Mouse (Mus musculus) lung, postnatal 0 days (tissue): ENCODE data around the gene Cdkn1a. TPM values are rescaled to one million over a fixed set of nuclear protein-coding genes. Genes with fewer than 3 reads are reported as not detected.

Experiments used
- ATAC-seq: fragments of 200-750 bp; cut with Nextera tagmentation; 2 replicates; pipeline ENCODE4 v1.8.0; 2017; ENCODE audit warnings: moderate library complexity
- DNase-seq: peaks from one replicate; pipeline ENCODE4 v3.0.0-alpha.2; 2016; ENCODE audit warnings: low spot score
- H3K27ac ChIP-seq: fragments of 300-500 bp; sonication (generic); 2 replicates; pipeline ENCODE4 v1.5.1; 2014; ENCODE audit warnings: antibody characterized with exemption, mild to moderate bottlenecking, low read length, mixed read lengths
- H3K27me3 ChIP-seq: fragments of 300-500 bp; sonication (generic); replicated peaks from 2 replicates; pipeline ENCODE4 v1.6.1; 2014; ENCODE audit warnings: low read length, mixed read lengths; ENCODE audit not compliant: insufficient read depth
- H3K36me3 ChIP-seq: fragments of 300-500 bp; sonication (generic); 2 replicates; pipeline ENCODE4 v1.6.1; 2014; ENCODE audit warnings: low read length, mixed read lengths; ENCODE audit not compliant: insufficient read depth
- H3K4me1 ChIP-seq: fragments of 300-500 bp; sonication (generic); 2 replicates; pipeline ENCODE4 v1.6.1; 2014; ENCODE audit warnings: antibody characterized with exemption, low read depth, low read length, mixed read lengths; ENCODE audit not compliant: insufficient read depth
- H3K4me2 ChIP-seq: fragments of 300-500 bp; sonication (generic); replicated peaks from 2 replicates; pipeline ENCODE4 v1.6.1; 2014; ENCODE audit warnings: low read depth, mild to moderate bottlenecking, low read length, moderate library complexity, mixed read lengths
- H3K4me3 ChIP-seq: fragments of 300-500 bp; sonication (generic); 2 replicates; pipeline ENCODE4 v1.5.1; 2014; ENCODE audit warnings: low read depth, low read length
- H3K9ac ChIP-seq: fragments of 300-500 bp; sonication (generic); replicated peaks from 2 replicates; pipeline ENCODE4 v1.6.1; 2014; ENCODE audit warnings: low read depth, mild to moderate bottlenecking
- H3K9me3 ChIP-seq: fragments of 300-500 bp; sonication (generic); 2 replicates; pipeline ENCODE4 v1.6.1; 2016; ENCODE audit warnings: low read length, mixed read lengths
- CTCF ChIP-seq: IDR thresholded peaks from 2 replicates; pipeline ENCODE4 v1.5.1; 2016; ENCODE audit warnings: antibody characterized with exemption, mild to moderate bottlenecking
- EP300 ChIP-seq: IDR thresholded peaks from 2 replicates; pipeline ENCODE4 v1.6.1; 2016; ENCODE audit warnings: antibody characterized with exemption, mild to moderate bottlenecking, control low read depth
- WGBS: fragments of 180-500 bp; shearing (Covaris S2); extraction: QIAGEN DNeasy Blood & Tissue Kit; methylation state at CpG from one replicate; pipeline ENCODE4 v1.1.7; 2014; 5-methylcytosine and 5-hydroxymethylcytosine counted together
- polyA plus RNA-seq: library from polyadenylated mRNA; unstranded; fragments of >200 nt; fragmentation: Nextera tagmentation; extraction: Ambion mirVana; gene quantifications from 2 replicates; pipeline ENCODE4 v1.2.1, GENCODE M21; 2015

Gene Cdkn1a
- polyA plus RNA-seq, 1 experiment from 2014 or later: 177 TPM

DNA sequence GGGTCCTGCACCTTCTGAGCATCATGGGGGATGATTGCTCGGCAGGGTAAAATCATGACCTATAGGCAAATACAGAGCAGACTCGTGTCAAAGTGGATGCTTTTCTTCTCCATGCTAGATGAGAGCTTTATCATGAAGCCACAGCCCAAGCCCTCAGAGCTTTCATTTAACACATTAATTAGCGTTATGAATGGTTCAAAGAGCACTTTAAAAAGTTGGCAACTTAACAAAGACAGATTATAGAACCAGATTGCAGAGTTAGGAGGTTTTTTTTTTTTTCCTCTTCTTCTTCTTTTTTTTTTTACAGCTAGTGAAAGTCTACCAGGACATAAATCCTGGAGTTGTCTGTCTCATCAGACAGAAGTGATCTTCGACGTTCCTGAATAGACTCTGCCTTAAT lies 38.6 kb downstream of the Cdkn1a start:
- H3K4me3 ChIP-seq: no peak overlapping the region
- no peaks in the 10 kb centered on the region for H3K4me1 ChIP-seq
- no peak overlapping the region for H3K27ac ChIP-seq
- no peaks in the 10 kb centered on the region for H3K9me3 ChIP-seq
- DNase-seq: no peak
- WGBS: 51% methylated on average over 5 of the region's 5 CpGs
- no peak for ATAC-seq
- no peak overlapping the region for H3K4me2 ChIP-seq
- H3K27me3 ChIP-seq: no peaks in the 10 kb centered on the region
- TF ChIP-seq CTCF: no peak
- TF ChIP-seq EP300: no peak
- H3K9ac ChIP-seq: no peak overlapping the region
- H3K36me3 ChIP-seq: no peaks in the 10 kb centered on the region

GRCm38 (mm10) chr17:29135066-29135465 lies 44.3 kb downstream of the Cdkn1a start:
- H3K4me1 ChIP-seq: no peaks in the 10 kb centered on the region
- no peak overlapping the region for H3K4me2 ChIP-seq
- WGBS: 46% methylated on average over 5 of the region's 5 CpGs
- H3K9me3 ChIP-seq: no peaks in the 10 kb centered on the region
- no peak overlapping the region for H3K9ac ChIP-seq
- no peak overlapping the region for H3K27ac ChIP-seq
- no peak overlapping the region for H3K4me3 ChIP-seq
- DNase-seq (no peak), ATAC-seq (no peak)
- no peaks in the 10 kb centered on the region for H3K36me3 ChIP-seq
- TF ChIP-seq CTCF: no peak
- no peak for TF ChIP-seq EP300
- no peaks in the 10 kb centered on the region for H3K27me3 ChIP-seq

DNA sequence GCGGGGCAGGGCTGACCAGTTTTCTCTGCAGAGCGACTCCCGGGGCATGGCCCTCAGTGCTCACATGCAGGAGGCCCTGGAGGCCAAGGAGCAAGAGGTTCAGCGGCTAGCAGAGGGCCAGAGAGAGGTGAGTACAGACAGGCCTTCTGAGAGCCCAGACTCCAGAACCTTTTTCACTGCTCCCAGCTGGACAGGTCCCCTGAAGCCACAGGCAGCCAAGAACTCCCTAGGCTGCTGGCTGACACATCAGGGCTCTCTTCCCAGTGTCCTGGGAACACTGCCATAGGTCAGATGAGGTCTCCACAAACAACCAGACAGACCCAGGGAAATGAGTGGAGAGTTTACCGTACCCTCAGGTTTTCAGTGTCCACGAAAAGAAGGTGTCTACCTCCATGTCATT lies 45.5 kb downstream of the Cdkn1a start:
- peak; percentile 40 for DNase-seq

DNA sequence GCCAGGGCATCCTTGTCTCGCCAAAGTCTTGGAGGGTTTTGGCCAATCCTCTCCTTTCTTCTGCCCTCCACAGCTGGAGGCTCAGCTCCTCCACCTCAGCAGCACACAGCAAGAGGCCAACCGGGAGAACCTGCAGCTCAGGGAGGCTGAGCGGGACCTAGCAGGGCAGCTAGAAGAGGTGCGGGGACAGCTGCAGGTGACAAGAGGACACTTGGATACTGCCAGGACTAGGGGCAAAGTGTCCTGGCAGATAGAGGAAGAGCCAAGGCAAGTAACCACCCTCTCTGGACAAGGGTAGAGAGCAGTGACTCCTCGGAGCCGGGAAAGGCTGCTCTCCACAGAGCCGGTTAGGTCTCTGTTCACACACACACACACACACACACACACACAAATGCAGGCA lies 47.1 kb downstream of the Cdkn1a start:
- TF ChIP-seq EP300: no peak
- DNase-seq (no peak), ATAC-seq (no peak)
- Histone ChIP-seq H3K4me3 (no peak overlapping the region), H3K9me3 (no peaks in the 10 kb centered on the region), H3K4me2 (no peak overlapping the region), H3K36me3 (no peaks in the 10 kb centered on the region), H3K9ac (no peak overlapping the region), H3K27ac (no peak overlapping the region), H3K27me3 (no peaks in the 10 kb centered on the region), H3K4me1 (no peaks in the 10 kb centered on the region)
- WGBS: 71% methylated on average over 7 of the region's 7 CpGs

More for the DNA sequence above, 45.5 kb downstream of the Cdkn1a start:
- Histone ChIP-seq H3K27me3 (no peaks in the 10 kb centered on the region), H3K4me2 (no peak overlapping the region), H3K4me3 (no peak overlapping the region), H3K4me1 (no peaks in the 10 kb centered on the region), H3K36me3 (no peaks in the 10 kb centered on the region), H3K27ac (no peak overlapping the region), H3K9me3 (no peaks in the 10 kb centered on the region), H3K9ac (no peak overlapping the region)
- TF ChIP-seq CTCF (no peak), EP300 (no peak)
- whole genome bisulfite sequencing: 46% methylated on average over 6 of the region's 6 CpGs
- ATAC-seq: 0 out of 2 replicates have a peak, but pooled peaks have one; percentile 17

GRCm38 (mm10) chr17:29141577-29141976 lies 50.8 kb downstream of the Cdkn1a start:
- Histone ChIP-seq H3K36me3 (no peaks in the 10 kb centered on the region), H3K4me3 (no peak overlapping the region), H3K4me1 (no peaks in the 10 kb centered on the region), H3K27me3 (no peaks in the 10 kb centered on the region), H3K27ac (no peak overlapping the region), H3K9me3 (no peaks in the 10 kb centered on the region), H3K9ac (no peak overlapping the region), H3K4me2 (no peak overlapping the region)
- 71% methylated on average over 3 of the region's 3 CpGs for WGBS
- ATAC-seq: no peak
- TF ChIP-seq CTCF: no peak
- no peak for TF ChIP-seq EP300
- no peak for DNase-seq

DNA sequence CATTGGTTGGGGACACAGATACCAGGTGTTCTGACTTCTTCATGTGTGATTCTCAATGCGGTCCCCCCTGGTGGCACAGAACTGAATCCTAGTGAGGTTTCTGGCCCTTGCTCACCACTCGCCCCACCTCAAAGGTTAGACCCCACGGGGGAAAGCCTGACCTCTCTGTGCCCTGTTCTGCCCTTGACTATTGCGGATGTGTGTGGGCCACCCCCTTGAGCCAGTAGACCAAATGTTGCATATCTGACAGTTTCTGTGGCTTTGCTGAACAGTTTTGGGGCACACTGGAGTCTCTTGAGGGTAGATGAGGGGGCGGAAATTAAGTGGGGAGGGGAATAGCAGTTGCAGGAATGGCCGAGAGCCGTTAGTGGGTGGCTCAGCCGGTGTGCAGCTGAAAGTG lies 52.5 kb downstream of the Cdkn1a start:
- no peak for TF ChIP-seq EP300
- TF ChIP-seq CTCF: no peak
- no peak for ATAC-seq
- no peak overlapping the region for H3K4me2 ChIP-seq

GRCm38 (mm10) chr17:29145101-29145500 lies 54.3 kb downstream of the Cdkn1a start:
- TF ChIP-seq EP300 (no peak), CTCF (no peak)
- 87% methylated on average over 12 of the region's 12 CpGs for WGBS
- H3K4me3 ChIP-seq: no peak overlapping the region
- no peaks in the 10 kb centered on the region for H3K27me3 ChIP-seq
- ATAC-seq: no peak
- no peaks in the 10 kb centered on the region for H3K9me3 ChIP-seq
- DNase-seq: no peak
- H3K4me1 ChIP-seq: no peaks in the 10 kb centered on the region
- H3K27ac ChIP-seq: no peak overlapping the region
- no peak overlapping the region for H3K9ac ChIP-seq
- H3K36me3 ChIP-seq: no peaks in the 10 kb centered on the region
- no peak overlapping the region for H3K4me2 ChIP-seq

More for the DNA sequence above, 52.5 kb downstream of the Cdkn1a start:
- Histone ChIP-seq H3K36me3 (no peaks in the 10 kb centered on the region), H3K27ac (no peak overlapping the region), H3K27me3 (no peaks in the 10 kb centered on the region), H3K4me1 (no peaks in the 10 kb centered on the region), H3K9ac (no peak overlapping the region), H3K9me3 (no peaks in the 10 kb centered on the region), H3K4me3 (no peak overlapping the region)
- DNase-seq: no peak
- 73% methylated on average over 8 of the region's 8 CpGs for WGBS
